Mouse (Mus musculus) CH12.LX (cell line): ENCODE data around the gene Olfr430. TPM values are rescaled to one million over a fixed set of nuclear protein-coding genes. Genes with fewer than 3 reads are reported as not detected.

Source experiments
- DNase-seq: peaks from one replicate; pipeline ENCODE4 v3.0.0-alpha.2; 2013; ENCODE audit errors: extremely low read depth
- H3K27ac ChIP-seq: 2 replicates; pipeline ENCODE4 v1.5.1; 2012; ENCODE audit warnings: low read depth, mild to moderate bottlenecking, control low read depth, moderate library complexity; ENCODE audit not compliant: insufficient read depth
- H3K27me3 ChIP-seq: replicated peaks from 2 replicates; pipeline ENCODE3; 2012; ENCODE audit warnings: inconsistent platforms
- H3K36me3 ChIP-seq, 2 experiments: replicated peaks in 1 of 2; 2 replicates each; pipeline versions ENCODE3 to v1.6.1; 2012; ENCODE audit warnings: inconsistent platforms in 1 of 2, low read length in 1 of 2, mild to moderate bottlenecking in 1 of 2, mixed read lengths in 1 of 2, moderate library complexity in 1 of 2; ENCODE audit not compliant: control insufficient read depth in 1 of 2, insufficient read depth in 1 of 2
- H3K4me1 ChIP-seq, 2 experiments: 2 replicates each; pipeline ENCODE4 v1.6.1; 2012; ENCODE audit warnings: inconsistent platforms in 1 of 2, moderate library complexity in 1 of 2; ENCODE audit not compliant: insufficient read depth in 2 of 2, control insufficient read depth in 1 of 2
- H3K4me2 ChIP-seq: 2 replicates; pipeline ENCODE4 v1.6.1; 2012; ENCODE audit warnings: low read depth, mild to moderate bottlenecking, control low read depth; ENCODE audit not compliant: poor library complexity, insufficient read depth, severe bottlenecking
- H3K4me3 ChIP-seq, 3 experiments: fragments of 150-350 bp in 1 of 3; sonication (generic) in 1 of 3; replicated peaks in 1 of 3; 2 replicates each; pipeline versions ENCODE3 to v1.5.1; 2011 to 2012; ENCODE audit warnings: low read depth in 2 of 3, low read length in 2 of 3, mild to moderate bottlenecking in 2 of 3, moderate library complexity in 2 of 3, control low read depth in 1 of 3, improper control_type of control experiment in 1 of 3, inconsistent platforms in 1 of 3, mixed read lengths in 1 of 3; ENCODE audit not compliant: poor library complexity in 1 of 3
- H3K79me2 ChIP-seq: replicated peaks from 2 replicates; pipeline ENCODE4 v1.6.1; 2012; ENCODE audit warnings: mild to moderate bottlenecking, moderate library complexity; ENCODE audit not compliant: control insufficient read depth, poor library complexity, insufficient read depth, severe bottlenecking; ENCODE audit errors: extremely low read depth
- H3K9ac ChIP-seq: 2 replicates; pipeline ENCODE4 v1.6.1; 2012; ENCODE audit warnings: low read depth, mild to moderate bottlenecking, control low read depth, moderate library complexity; ENCODE audit not compliant: insufficient read depth
- H3K9me3 ChIP-seq: replicated peaks from 2 replicates; pipeline ENCODE3; 2012; ENCODE audit warnings: low read length, inconsistent platforms, mixed read lengths
- CHD2 ChIP-seq: IDR thresholded peaks from 2 replicates; pipeline ENCODE4 v1.6.1; 2011; ENCODE audit warnings: low read length, improper control_type of control experiment
- CTCF ChIP-seq, 2 experiments: IDR thresholded peaks in 1 of 2; conservative IDR thresholded peaks in 1 of 2; 2 replicates each; pipeline ENCODE4 v1.5.1; 2011 to 2012; ENCODE audit warnings: low read depth in 2 of 2, low read length in 2 of 2, improper control_type of control experiment in 1 of 2, inconsistent platforms in 1 of 2, mild to moderate bottlenecking in 1 of 2, moderate library complexity in 1 of 2
- E2F4 ChIP-seq: IDR thresholded peaks from 2 replicates; pipeline ENCODE4 v1.6.1; 2011; ENCODE audit warnings: low read depth, low read length, improper control_type of control experiment; ENCODE audit not compliant: insufficient replicate concordance
- HCFC1 ChIP-seq: IDR thresholded peaks from 2 replicates; pipeline ENCODE4 v1.6.1; 2012; ENCODE audit warnings: low read depth, mild to moderate bottlenecking, inconsistent platforms, low read length, improper control_type of control experiment
- IRF4 ChIP-seq: IDR thresholded peaks from 2 replicates; pipeline ENCODE4 v1.6.1; 2014; ENCODE audit warnings: low read depth, mild to moderate bottlenecking, inconsistent platforms, low read length, improper control_type of control experiment
- KAT2A ChIP-seq: IDR thresholded peaks from 2 replicates; pipeline ENCODE4 v1.6.1; 2012; ENCODE audit warnings: low read length, improper control_type of control experiment, inconsistent platforms; ENCODE audit not compliant: insufficient replicate concordance
- MAX ChIP-seq: IDR thresholded peaks from 2 replicates; pipeline ENCODE4 v1.6.1; 2011; ENCODE audit warnings: low read length, improper control_type of control experiment
- MEF2A ChIP-seq: IDR thresholded peaks from 2 replicates; pipeline ENCODE4 v1.6.1; 2014; ENCODE audit warnings: low read depth, mild to moderate bottlenecking, inconsistent platforms, low read length, improper control_type of control experiment, borderline replicate concordance
- MYC ChIP-seq: IDR thresholded peaks from 2 replicates; pipeline ENCODE4 v1.6.1; 2011; ENCODE audit warnings: low read depth, mild to moderate bottlenecking, improper control_type of control experiment, low read length
- PAX5 ChIP-seq: IDR thresholded peaks from 2 replicates; pipeline ENCODE4 v1.6.1; 2012; ENCODE audit warnings: low read length, inconsistent platforms, mixed read lengths
- POLR2A ChIP-seq: IDR thresholded peaks from 2 replicates; pipeline ENCODE4 v1.6.1; 2011; ENCODE audit warnings: low read depth, mild to moderate bottlenecking, improper control_type of control experiment, low read length
- RAD21 ChIP-seq: IDR thresholded peaks from 2 replicates; pipeline ENCODE4 v1.6.1; 2011; ENCODE audit warnings: low read depth, mild to moderate bottlenecking, low read length, improper control_type of control experiment, moderate library complexity
- RCOR1 ChIP-seq: conservative IDR thresholded peaks from 2 replicates; pipeline ENCODE4 v1.6.1; 2012; ENCODE audit warnings: low read depth, mild to moderate bottlenecking, inconsistent platforms, low read length, improper control_type of control experiment
- SIN3A ChIP-seq: IDR thresholded peaks from 2 replicates; pipeline ENCODE4 v1.6.1; 2012; ENCODE audit warnings: low read length, improper control_type of control experiment, inconsistent platforms
- SMC3 ChIP-seq: IDR thresholded peaks from 2 replicates; pipeline ENCODE4 v1.6.1; 2011; ENCODE audit warnings: low read depth, low read length, improper control_type of control experiment
- UBTF ChIP-seq: IDR thresholded peaks from 2 replicates; pipeline ENCODE4 v1.6.1; 2012; ENCODE audit warnings: low read depth, mild to moderate bottlenecking, inconsistent platforms, low read length, improper control_type of control experiment, moderate library complexity
- USF2 ChIP-seq: conservative IDR thresholded peaks from 2 replicates; pipeline ENCODE4 v1.6.1; 2011; ENCODE audit warnings: low read depth, low read length, improper control_type of control experiment
- ZC3H11A ChIP-seq: IDR thresholded peaks from 2 replicates; pipeline ENCODE4 v1.6.1; 2012; ENCODE audit warnings: low read depth, mild to moderate bottlenecking, inconsistent platforms, low read length, improper control_type of control experiment
- ZKSCAN1 ChIP-seq: IDR thresholded peaks from 2 replicates; pipeline ENCODE4 v1.6.1; 2012; ENCODE audit warnings: low read depth, inconsistent platforms, low read length, improper control_type of control experiment, borderline replicate concordance
- ZNF384 ChIP-seq: IDR thresholded peaks from 2 replicates; pipeline ENCODE4 v1.6.1; 2012; ENCODE audit warnings: low read depth, low read length, improper control_type of control experiment, inconsistent platforms
- dilution Hi-C: fragments of 300-500 bp; cut with MboI; formaldehyde crosslinking; loops from 2 replicates; pipeline ENCODE4 v1.14.3; 2020; ENCODE audit warnings: low sequenced_read_pairs; ENCODE audit not compliant: extremely low pct_unique_long_range_greater_than_20kb, extremely low pct_ligation_motif_present
- in situ Hi-C: fragments of 300-500 bp; cut with MboI; formaldehyde crosslinking; loops from 3 replicates; pipeline ENCODE4 v1.14.3; 2019; ENCODE audit warnings: low sequenced_read_pairs, low pct_ligation_motif_present, low pct_unique_long_range_greater_than_20kb, mixed read lengths
- polyA plus RNA-seq: library from polyadenylated mRNA; unstranded; fragments of >175 nt; gene quantifications from 2 replicates; pipeline ENCODE4 v1.2.1, GENCODE M21; 2012; ENCODE audit warnings: low read depth; ENCODE audit not compliant: insufficient read length
- total RNA-seq, 2 experiments: library from RNA; depleted of rRNA; stranded (reverse); fragments of 300-350 nt in 1 of 2; fragments of >200 nt in 1 of 2; gene quantifications; 2 replicates each; pipeline ENCODE4 v1.2.3; 2012 to 2014

Olfr430 gene
- total and polyA plus RNA-seq, 3 experiments, result not detected

DNA sequence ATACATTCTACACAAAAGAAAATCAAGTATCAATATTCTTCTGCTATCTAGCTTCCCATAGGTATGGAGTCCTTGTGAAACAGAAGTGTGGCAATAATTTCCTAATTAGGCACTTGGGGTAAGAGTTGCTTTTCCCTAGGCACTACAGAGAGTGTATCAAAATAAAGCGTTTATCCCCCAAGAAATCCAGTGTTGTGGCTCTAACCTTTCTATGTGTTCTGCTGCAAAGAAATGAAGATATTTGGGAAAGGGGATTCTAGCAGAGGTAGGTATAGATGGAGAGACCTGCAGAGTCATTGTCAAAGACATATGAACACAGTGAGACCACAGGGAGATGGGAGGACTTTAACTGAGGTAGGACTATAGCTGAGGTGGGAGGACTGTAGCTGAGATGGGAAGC, 30.2 kb downstream of the Olfr430 start, which contains the start of gene Olfr427:
TSS of gene Olfr427 (plus strand) at position 301 of the 400 bp plus-strand sequence.
- H3K4me1 ChIP-seq, result no peaks in the 10 kb centered on the region
- no peak for DNase-seq
- TF ChIP-seq E2F4 (no peak), HCFC1 (no peak), IRF4 (no peak), PAX5 (no peak), ZNF384 (no peak), SMC3 (no peak), MYC (no peak), MAX (no peak), RAD21 (no peak), KAT2A (no peak), POLR2A (no peak), CHD2 (no peak), RCOR1 (no peak), ZKSCAN1 (no peak), UBTF (no peak), USF2 (no peak), MEF2A (no peak), SIN3A (no peak)
- TF ChIP-seq, all 38 proteins: peak for 0
- H3K4me2 ChIP-seq, result no peak within 1 kb of the TSS
- in situ Hi-C loops, result loop anchor here (25.0 kb wide), 2 partner anchors 234 to 634 kb away; no protein-coding TSS in a partner anchor
- no peaks in the 10 kb centered on the region for H3K9me3 ChIP-seq
- H3K9ac ChIP-seq, result no peak within 1 kb of the TSS
- H3K27me3 ChIP-seq, result no peaks in the 10 kb centered on the region
- H3K4me3 ChIP-seq, result no peak within 1 kb of the TSS
- H3K79me2 ChIP-seq, result no peaks in the 10 kb centered on the region
- no peaks in the 10 kb centered on the region for H3K36me3 ChIP-seq
- dilution Hi-C loops, result no loop called here
- no peak within 1 kb of the TSS for H3K27ac ChIP-seq

DNA sequence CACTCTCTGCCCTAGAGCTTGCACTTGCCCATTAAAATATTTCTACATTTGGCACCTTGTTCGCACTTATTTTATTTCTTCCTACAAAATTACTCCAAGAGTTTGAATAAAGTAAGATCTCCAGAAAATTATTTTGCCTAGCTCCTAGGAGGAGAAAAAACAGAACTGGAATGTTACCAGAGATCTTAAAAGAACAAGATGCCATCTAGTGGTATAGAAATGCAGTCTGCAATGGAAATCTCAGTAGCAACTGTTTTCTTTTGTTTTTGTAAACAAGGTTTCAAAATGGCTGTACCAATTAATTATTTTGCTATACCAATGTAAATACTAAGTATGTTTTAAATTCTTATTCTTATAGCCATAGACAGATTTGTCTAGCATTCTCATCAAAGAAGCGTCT, 37.3 kb downstream of the Olfr430 start:
- H3K4me2 ChIP-seq, result no peak overlapping the region
- no peak overlapping the region for H3K4me3 ChIP-seq
- H3K27me3 ChIP-seq, result no peaks in the 10 kb centered on the region
- DNase-seq, result peak; percentile 9
- dilution Hi-C loops, result no loop called here
- no peaks in the 10 kb centered on the region for H3K79me2 ChIP-seq
- H3K4me1 ChIP-seq, result no peaks in the 10 kb centered on the region
- H3K9ac ChIP-seq, result no peak overlapping the region
- in situ Hi-C loops, result no loop called here
- no peaks in the 10 kb centered on the region for H3K36me3 ChIP-seq
- H3K9me3 ChIP-seq, result no peaks in the 10 kb centered on the region
- TF ChIP-seq ZC3H11A, result peak; percentile 67
- peak; percentile 83 for TF ChIP-seq RAD21
- TF ChIP-seq E2F4, result 0 out of 2 replicates have a peak, but pooled peaks have one; percentile 24
- TF ChIP-seq SMC3, result peak; percentile 88
- no peak for TF ChIP-seq MEF2A
- TF ChIP-seq IRF4, result no peak
- peak in 1 of 2 experiments; percentile 71; a peak in 2 of 4 replicates for TF ChIP-seq CTCF (conservative IDR thresholded peaks at IDR 0.05 in 1 of 2, IDR thresholded peaks at IDR 0.05 in 1 of 2; ENCODE audit: low read depth in 2 of 2, low read length in 2 of 2)
- no peak overlapping the region for H3K27ac ChIP-seq
